Mouse (Mus musculus): ENCODE data around the gene Sgta.

- no peak for TF ChIP-seq CTCF (IDR thresholded peaks at IDR 0.05; ENCODE audit: low read depth, low read length)
- no peak for TF ChIP-seq GATA1 (IDR thresholded peaks at IDR 0.05; ENCODE audit: borderline replicate concordance, low read length)
- TF ChIP-seq TAL1 (conservative IDR thresholded peaks at IDR 0.05; ENCODE audit: low read depth, low read length) = peak; percentile 49; the same call in 1 of the 2 replicates
- TF ChIP-seq GATA2 (IDR thresholded peaks at IDR 0.05; ENCODE audit: borderline replicate concordance, low read depth, low read length) = no peak
Measured at GRCm38 (mm10) chr10:81000197-81001062, 59.6 kb downstream of the Sgta start.
